Mouse (Mus musculus): ENCODE data around the gene Frmd4a.

The Frmd4a gene

DNA sequence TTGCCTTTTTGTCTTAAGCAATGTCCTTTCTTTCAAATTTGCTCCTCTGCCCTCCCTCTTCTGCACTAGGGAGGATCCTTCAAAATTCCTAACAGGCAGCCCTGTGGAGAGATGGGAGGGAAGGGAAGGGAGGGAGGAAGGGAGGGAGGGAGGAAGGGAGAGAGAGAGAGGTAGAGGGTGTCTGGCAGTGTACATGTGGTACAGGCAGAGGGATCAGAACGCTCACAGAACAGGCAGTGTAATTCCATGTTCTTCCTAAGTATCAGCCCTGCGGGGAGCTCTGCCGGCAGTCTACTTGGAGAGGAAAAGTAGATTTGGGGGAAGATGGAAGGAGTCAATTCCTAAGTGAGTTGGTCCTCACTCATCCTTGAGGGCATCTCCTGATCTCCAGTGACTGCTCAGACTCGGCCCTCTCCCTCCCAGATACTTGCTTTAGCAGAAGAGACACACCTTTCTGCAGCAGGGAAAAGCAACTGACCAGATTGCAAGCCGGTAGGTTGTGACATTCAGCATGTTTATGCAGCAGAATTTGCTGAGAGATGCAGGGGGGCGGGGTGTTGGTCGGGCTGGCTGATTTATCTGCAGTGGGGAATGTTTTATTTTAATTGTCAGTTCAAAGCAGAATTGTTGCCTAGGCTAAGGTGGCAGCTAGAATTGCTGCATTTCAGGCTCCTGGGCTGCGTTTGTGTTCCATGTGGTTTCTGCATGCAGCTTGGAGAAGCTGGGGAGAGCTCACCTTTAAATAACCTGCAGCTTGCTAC, at the start of gene Frmd4a:
TSS of gene Frmd4a (plus strand) at position 190 of the 761 bp plus-strand sequence.
- DNase-seq (ENCODE audit: low read depth, low spot score): no peak

DNA sequence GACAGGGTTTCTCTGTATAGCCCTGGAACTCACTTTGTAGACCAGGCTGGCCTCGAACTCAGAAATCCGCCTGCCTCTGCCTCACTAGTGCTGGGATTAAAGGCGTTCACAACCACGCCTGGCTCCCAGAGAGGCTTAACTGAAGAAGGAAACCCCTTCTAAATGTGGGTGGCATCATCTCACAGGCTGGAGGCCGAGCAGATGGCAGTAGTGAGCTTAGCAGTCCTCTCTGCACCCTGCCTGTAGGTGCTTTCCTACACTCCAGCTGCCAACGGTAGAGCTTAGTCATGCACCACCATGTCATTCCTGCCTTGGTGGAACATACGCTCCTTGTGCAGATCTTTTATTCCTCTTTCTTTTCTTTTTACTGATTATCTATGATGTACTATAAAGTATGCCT, 28.6 kb upstream of the Frmd4a start:
- no peak for DNase-seq (ENCODE audit: low read depth, low spot score)

DNA sequence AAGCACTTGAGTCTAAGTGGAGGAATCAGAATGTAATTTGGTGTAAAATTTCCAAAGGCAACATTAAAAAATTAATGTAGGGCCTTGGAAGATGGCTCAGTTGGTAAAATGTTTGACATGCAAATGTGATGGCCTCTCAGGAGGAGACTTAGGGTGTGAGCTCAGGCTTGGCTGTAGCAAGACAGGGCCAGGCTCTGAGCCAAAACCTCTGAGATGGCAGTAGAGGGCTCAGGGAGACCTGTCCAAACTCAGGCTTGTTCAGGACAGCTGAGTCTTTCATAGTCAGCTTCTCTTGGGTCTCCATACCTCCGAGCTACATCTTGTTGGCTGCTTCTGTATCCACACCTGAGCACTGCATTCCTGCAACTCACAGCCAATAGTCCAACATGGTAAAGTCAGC, 27.1 kb upstream of the Frmd4a start:
- DNase-seq (ENCODE audit: low read depth, low spot score): no peak

DNA sequence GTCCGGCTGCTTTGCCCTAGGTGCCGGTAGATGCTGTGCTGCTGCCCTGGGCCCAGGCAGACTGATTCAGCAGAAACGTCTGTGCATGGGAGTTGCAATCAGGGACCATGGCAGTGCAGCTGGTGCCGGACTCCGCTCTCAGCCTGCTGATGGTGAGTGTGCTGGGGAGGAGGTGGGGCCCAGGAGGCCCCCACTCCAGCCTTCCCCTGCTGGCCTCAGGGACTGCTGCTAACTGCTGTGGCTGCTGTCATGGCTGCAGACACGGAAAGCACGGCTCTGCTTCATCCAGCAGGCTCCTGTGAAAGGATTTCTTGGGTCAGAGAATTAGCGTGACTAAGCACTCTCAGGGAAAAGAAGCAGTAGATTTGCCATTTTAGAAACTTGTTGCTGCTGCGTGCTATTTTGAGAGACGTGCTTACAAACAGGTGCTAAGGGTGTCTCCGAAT, 937 bp downstream of the Frmd4a start:
- DNase-seq (ENCODE audit: low read depth, low spot score): no peak

GRCm38 (mm10) chr2:4018909-4019308, 1.4 kb downstream of the Frmd4a start:
- DNase-seq (ENCODE audit: low read depth, low spot score): no peak

DNA sequence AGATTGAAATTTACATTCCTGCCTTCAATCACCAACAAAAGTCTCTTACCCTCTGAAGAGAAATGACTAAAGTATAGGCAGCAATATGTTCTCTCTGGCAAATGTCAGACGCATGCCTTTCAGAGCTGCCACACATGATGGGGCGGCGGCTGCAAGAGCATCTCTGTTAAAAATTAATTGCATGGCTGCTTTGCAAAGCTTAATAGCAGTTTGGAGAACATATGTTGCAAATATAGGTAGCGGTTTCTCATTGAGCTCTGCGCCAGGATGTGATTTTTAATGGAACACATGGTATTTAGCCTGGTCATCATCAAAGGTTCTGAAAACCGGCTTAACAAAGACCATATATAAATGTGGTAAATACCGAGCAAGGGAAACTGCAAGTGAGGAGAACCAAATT, 7.4 kb downstream of the Frmd4a start:
- no peak for DNase-seq (ENCODE audit: low read depth, low spot score)

GRCm38 (mm10) chr2:4029031-4029747, 11.7 kb downstream of the Frmd4a start:
- no peak for DNase-seq (ENCODE audit: low read depth, low spot score)

DNA sequence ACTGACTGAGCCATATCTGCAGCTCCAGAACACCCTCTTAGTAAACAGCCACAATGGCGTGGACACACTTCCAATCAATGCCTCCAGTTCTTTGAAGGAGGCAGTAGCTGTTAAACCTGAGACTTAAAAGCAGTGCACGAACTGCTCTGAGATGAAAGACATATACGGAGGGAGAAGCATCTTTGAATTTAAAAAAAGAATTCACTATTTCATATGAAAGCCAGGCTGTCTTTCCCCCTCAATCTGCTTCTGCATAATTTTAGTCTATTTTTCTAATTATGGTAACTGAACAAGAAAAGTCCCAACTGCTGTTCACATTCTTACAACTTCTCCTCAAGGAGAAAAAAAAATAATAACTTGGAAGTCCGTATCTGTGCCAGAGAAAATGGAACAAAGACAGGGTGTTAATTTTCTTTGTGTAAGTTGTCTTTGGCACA, 18.7 kb downstream of the Frmd4a start:
- no peak for DNase-seq (ENCODE audit: low read depth, low spot score)

DNA sequence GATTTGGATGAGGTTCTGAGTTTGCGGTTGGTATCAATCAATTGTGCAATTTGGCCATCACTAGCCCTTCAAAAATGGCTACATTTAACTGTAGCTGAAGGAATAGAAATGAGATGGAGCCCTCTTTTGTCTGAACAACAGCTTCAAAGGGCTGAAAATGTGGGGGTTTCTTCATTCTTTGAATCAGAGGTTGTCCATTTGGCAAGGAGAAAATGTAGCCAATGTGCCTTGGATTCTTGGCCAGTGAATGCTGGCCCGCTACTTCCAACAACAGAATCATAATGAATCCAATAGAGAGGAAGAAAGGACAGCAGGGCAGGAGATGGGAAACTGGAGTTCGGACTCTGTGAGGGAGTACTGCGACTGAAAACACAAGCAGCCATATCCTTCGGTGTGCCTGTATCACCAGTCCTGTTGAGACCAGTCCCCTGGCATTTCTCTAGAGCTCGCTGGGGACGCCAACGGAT, 19.2 kb downstream of the Frmd4a start:
- DNase-seq (ENCODE audit: low read depth, low spot score): no peak

GRCm38 (mm10) chr2:4042009-4042408, 24.5 kb downstream of the Frmd4a start:
- no peak for DNase-seq (ENCODE audit: low read depth, low spot score)

DNA sequence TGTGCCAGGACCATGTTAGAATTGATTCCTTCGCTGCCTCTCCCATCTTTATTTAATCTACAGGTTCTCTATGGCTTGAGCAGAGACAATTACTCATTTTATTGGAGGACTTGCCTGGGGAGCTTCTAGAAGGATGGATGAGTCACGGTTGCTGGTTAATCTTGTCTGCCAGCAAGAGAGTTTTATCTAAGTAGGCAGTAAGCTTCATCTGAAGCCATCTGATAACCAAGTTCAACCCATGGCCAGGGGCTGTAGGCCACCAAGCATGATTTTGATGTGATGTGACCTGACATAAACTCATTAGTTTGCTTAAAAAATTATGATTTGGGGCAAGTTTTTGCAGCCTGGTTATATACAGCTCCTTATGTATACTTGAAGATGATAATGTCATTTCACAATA, 38.0 kb downstream of the Frmd4a start:
- no peak for DNase-seq (ENCODE audit: low read depth, low spot score)

DNA sequence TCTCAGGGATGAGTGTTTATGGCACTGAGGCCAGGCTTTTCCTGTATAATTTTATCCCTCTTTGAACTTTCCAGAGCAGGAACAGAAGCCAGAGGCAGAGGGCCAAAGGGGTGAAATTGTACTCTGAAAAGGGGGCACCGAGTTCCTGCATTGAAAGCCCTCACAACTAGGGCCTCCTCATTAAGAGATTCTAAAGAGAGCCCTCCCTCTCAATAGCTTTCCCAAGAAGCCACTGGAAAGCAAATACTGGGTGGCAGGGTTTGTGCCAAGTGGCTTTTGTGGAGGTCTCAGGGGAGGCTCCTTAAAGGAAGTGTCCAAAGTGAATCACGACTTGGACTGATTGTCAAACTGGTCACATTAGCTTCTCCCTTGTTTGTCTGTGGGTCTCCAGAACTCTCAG, 43.2 kb downstream of the Frmd4a start:
- DNase-seq (ENCODE audit: low read depth, low spot score): no peak

- no peak for DNase-seq (ENCODE audit: low read depth, low spot score)
These were observed 54.3 kb downstream of the Frmd4a start for GRCm38 (mm10) chr2:4071831-4072230.

DNA sequence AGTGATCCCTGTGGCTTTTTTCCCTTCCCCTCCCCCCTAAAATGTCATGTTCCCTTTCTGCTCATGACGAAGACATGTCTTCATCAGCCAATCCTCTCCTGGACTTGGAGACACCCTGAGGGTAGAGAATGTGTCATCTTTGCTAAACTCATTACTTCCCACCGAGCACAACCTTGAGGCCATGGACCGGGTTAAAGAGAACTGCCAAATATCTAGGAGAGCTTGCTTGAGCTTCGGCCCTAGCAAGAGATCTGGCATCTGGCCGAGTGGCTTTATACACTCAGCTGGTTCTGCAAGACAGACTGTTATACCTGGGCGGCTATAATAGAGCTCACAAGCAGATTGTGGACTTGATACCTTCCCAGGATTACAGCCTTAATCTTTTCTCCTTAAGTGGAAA, 66.4 kb downstream of the Frmd4a start:
- no peak for DNase-seq (ENCODE audit: low read depth, low spot score)

DNA sequence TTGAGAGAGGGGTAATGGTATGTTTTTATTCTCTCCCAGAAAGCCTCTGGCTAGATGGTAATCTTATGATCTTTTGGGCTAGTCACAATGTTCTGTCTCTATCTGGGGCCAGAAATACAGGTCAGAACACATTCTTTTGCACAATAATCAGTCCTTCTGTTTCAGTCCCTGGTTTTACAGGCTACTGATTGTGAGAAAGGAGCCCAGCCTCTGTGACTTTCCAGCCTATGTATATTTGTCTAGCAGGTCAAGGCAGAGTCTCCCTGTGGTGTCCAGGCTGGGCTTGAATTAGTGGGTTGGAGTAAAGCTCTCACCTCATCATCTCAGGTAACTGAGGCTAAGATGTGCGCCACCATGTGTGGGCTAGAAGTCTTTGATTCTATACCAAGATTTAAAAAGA, 80.1 kb downstream of the Frmd4a start:
- no peak for DNase-seq (ENCODE audit: low read depth, low spot score)

GRCm38 (mm10) chr2:4098948-4099776, 81.6 kb downstream of the Frmd4a start:
- no peak for DNase-seq (ENCODE audit: low read depth, low spot score)

DNA sequence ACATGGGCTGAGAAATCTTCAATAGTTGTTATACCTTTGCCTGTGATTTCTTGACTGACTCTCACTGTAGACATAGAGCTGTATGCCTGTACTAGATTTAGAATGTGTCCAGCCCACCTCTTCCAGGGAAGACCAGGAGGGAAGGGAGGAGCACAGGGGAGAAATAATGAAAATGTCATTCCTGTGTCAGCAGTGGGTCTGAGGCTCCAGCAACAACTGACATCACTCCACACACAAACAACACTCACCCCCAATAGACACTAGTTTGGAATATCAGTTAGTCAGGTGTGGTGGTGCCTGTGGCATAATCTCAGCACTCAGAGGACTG, 82.2 kb downstream of the Frmd4a start:
- no peak for DNase-seq (ENCODE audit: low read depth, low spot score)

GRCm38 (mm10) chr2:4101370-4101769, 83.9 kb downstream of the Frmd4a start:
- no peak for DNase-seq (ENCODE audit: low read depth, low spot score)

GRCm38 (mm10) chr2:4113303-4113920, 95.9 kb downstream of the Frmd4a start:
- no peak for DNase-seq (ENCODE audit: low read depth, low spot score)

DNA sequence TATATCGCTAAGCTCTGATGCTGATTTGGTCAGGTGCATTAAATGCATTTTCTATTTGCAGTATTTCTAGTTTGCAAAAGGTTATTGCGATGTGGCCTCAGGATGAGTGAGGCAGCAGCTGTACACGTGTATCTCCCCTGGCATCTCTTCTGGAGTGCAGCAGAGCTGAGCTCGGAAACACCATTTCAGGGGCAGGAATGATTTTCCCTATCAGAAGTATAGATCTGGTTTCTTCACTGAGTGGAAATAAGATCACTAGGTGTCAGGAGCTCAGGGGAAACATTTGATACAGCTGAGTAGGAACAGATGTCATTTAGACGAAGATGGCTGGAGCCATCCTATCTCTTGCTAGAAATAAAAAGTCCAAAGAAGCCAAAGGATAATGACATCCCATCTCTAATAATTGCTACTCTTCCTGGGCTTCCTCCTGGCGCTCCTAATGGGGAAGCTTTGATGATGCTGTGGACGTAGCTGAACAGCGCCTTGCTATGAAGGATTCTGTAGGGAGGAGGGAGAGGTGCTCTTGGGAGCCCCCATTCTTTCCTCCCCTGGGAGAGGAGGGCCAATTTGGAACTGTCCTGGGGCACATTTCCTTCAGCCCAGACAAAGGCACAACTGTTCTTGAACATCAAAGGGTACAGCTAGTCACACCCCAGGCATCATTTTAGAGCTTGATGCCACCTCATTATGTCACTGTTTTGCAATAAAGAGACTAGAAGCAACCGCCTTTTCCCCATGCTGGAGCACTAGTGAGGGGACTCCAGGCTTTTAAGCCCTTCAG, 102.4 kb downstream of the Frmd4a start:
- DNase-seq (ENCODE audit: low read depth, low spot score): no peak

GRCm38 (mm10) chr2:4131216-4131615, 113.7 kb downstream of the Frmd4a start:
- no peak for DNase-seq (ENCODE audit: low read depth, low spot score)
